Mouse (Mus musculus): ENCODE data around the gene Gm20388.

DNA sequence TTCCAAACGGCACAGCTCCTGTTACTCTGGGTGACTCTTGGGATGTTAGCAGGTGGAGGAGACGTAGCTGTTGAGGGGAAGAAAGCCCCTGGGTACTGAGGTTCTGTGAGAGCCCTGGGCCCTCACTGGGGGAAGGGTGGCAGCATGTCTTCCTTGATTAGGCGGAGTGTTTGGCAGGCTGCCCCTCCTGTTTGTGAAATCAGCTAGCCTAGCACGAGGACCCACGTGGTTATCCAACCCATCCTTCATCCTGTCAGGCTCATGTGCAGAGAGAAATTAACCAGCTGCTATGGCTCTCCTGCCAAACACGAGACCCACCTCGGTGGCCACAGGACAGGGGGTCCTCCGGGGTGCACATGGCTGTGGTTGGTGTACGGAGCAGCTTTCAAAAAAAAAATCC, 2195.6 kb downstream of the Gm20388 start:
- TF ChIP-seq CTCF (IDR thresholded peaks at IDR 0.05; ENCODE audit: borderline replicate concordance, insufficient read depth, low read depth, low read length) (no peak), POLR2A (IDR thresholded peaks at IDR 0.05; ENCODE audit: borderline replicate concordance, insufficient read depth, low read length) (no peak)
